Mouse (Mus musculus): Measurements from ENCODE around the gene Fzd1.

Fzd1 gene

GRCm38 (mm10) chr5:4753161-4753560 is 4.7 kb downstream of the Fzd1 start:
- DNase-seq (ENCODE audit: low spot score) = no peak

GRCm38 (mm10) chr5:4742722-4743121 is 15.1 kb downstream of the Fzd1 start:
- no peak for DNase-seq (ENCODE audit: low spot score)

- no peak for DNase-seq (ENCODE audit: low spot score)
Measured at GRCm38 (mm10) chr5:4737013-4737412, 20.8 kb downstream of the Fzd1 start.

GRCm38 (mm10) chr5:4735461-4735860 is 22.4 kb downstream of the Fzd1 start:
- no peak for DNase-seq (ENCODE audit: low spot score)

- no peak for DNase-seq (ENCODE audit: low spot score)
Measured at GRCm38 (mm10) chr5:4733239-4733638, 24.6 kb downstream of the Fzd1 start.

GRCm38 (mm10) chr5:4732241-4733229 is 25.3 kb downstream of the Fzd1 start:
- no peak for DNase-seq (ENCODE audit: low spot score)

GRCm38 (mm10) chr5:4731743-4732215 is 26.1 kb downstream of the Fzd1 start:
- no peak for DNase-seq (ENCODE audit: low spot score)

GRCm38 (mm10) chr5:4731064-4731463 is 26.8 kb downstream of the Fzd1 start:
- DNase-seq (ENCODE audit: low spot score) = no peak
